In the genomic region with DNA sequence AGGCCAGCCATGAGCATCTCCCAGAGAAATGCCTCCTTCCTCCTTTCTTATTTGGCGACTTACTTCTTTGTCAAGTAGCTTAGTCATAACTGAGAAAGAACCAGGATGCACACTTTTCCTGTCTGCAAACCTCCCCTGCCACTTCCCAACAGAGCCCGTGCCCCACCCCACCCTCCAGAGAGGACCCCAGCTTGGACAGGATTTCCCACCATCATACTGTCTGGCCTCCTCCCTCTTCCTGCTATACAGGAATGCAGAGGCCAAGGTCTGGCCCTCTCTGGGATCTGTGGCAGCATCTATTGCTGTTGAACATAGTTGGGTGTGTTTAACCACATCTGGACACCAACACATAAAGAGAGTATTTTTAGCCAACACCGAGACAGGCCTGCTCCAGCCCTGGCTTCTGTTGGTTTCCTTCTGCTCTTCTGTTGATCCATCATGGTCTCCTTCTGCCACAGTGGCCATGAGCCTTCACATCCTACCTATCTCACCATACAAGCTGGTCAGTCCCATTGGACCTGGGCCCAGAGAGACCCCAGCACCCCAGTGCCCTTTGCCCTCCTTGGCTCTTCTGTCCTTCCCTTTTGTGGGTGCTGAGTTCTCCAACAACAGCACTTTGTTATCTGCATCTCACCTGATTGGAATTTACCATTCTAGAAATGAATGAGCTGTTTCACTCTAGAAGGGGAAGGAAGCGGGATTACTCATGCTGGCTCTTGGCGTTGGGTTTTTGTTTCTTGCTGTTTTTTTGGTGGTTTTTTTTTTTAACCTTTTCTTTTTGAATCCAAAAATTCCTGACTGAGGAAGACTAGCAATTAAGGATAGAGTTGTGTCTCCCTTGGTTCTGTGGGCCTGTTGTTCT, we compare ENCODE assay signal across 15 mouse cellular contexts. TPM values are rescaled to one million over a fixed set of nuclear protein-coding genes. Genes with fewer than 3 reads are reported as not detected.
DNase-seq lines count a peak whose midpoint lies in the region; ATAC-seq lines count a peak whose summit lies in the region.
"Had no signal": no experiment of that assay in that cellular context is flagged by ENCODE, and none has a peak within 500 bp of the region (broad histone marks: within the 10 kb centered on the region; RNA-seq: fewer than 3 reads in every experiment).

No protein-coding gene starts in this region.

- peaks cover 13% of the 10 kb centered on the region; the same call in 1 of the 2 replicates for H3K36me3 ChIP-seq in kidney, embryonic 16.5 days (ENCODE audit: insufficient read depth, low read length)
- no peaks in the 10 kb centered on the region; the same call in none of the 2 replicates for H3K36me3 ChIP-seq in heart, embryonic 16.5 days (ENCODE audit: control insufficient read depth, insufficient read depth)
- H3K36me3 ChIP-seq: midbrain, embryonic 12.5 days had no signal

- H3K4me2 ChIP-seq in kidney, embryonic 16.5 days (replicated peaks; ENCODE audit: low read depth, low read length) = no peak overlapping the region
- no peak overlapping the region for H3K4me2 ChIP-seq in heart, embryonic 16.5 days (ENCODE audit: low read depth, low read length)
- H3K4me2 ChIP-seq: embryonic facial prominence, embryonic 13.5 days; midbrain, embryonic 12.5 days had no signal

- no peak for ATAC-seq in kidney, embryonic 16.5 days (ENCODE audit: low FRiP score, low TSS enrichment)
- 0 out of 2 replicates have a peak, but pooled peaks have one; percentile 13 for ATAC-seq in heart, embryonic 16.5 days (replicated peaks; ENCODE audit: extremely low read depth, insufficient read depth, low FRiP score)
- ATAC-seq: forebrain, embryonic 16.5 days; intestine, embryonic 16.5 days had no signal

- H3K27ac ChIP-seq in kidney, embryonic 16.5 days (ENCODE audit: low read length) = peak overlapping the region; percentile 56; the same call in 1 of the 2 replicates
- H3K27ac ChIP-seq in brown adipose tissue, adult 24 weeks (replicated peaks; ENCODE audit: low read depth, low read length) = peak overlapping the region; percentile 98
- H3K27ac ChIP-seq in heart, embryonic 16.5 days (ENCODE audit: low read length) = peak overlapping the region; percentile 75
- H3K27ac ChIP-seq: midbrain, embryonic 12.5 days had no signal

- H3K4me3 ChIP-seq in kidney, embryonic 16.5 days (ENCODE audit: low read length) = no peak overlapping the region
- H3K4me3 ChIP-seq in brown adipose tissue, adult 24 weeks (ENCODE audit: insufficient read depth, low read depth, low read length) = no peak overlapping the region
- H3K4me3 ChIP-seq in heart, embryonic 16.5 days (ENCODE audit: low read length) = no peak overlapping the region
- H3K4me3 ChIP-seq: embryonic facial prominence, embryonic 13.5 days; midbrain, embryonic 12.5 days had no signal

- peaks cover 55% of the 10 kb centered on the region for H3K4me1 ChIP-seq in kidney, embryonic 16.5 days (ENCODE audit: insufficient read depth, low read length)
- H3K4me1 ChIP-seq in brown adipose tissue, adult 24 weeks (ENCODE audit: control insufficient read depth, insufficient read depth, insufficient read length, low read length) = peaks cover 72% of the 10 kb centered on the region
- H3K4me1 ChIP-seq in heart, embryonic 16.5 days (ENCODE audit: control insufficient read depth, insufficient read depth, low read length) = peaks cover 64% of the 10 kb centered on the region

- no peaks in the 10 kb centered on the region for H3K9me3 ChIP-seq in kidney, embryonic 16.5 days (ENCODE audit: low read length)
- H3K9me3 ChIP-seq in heart, embryonic 16.5 days (replicated peaks; ENCODE audit: control insufficient read depth, low read length) = no peaks in the 10 kb centered on the region
- H3K9me3 ChIP-seq: embryonic facial prominence, embryonic 13.5 days; midbrain, embryonic 12.5 days had no signal

- H3K27me3 ChIP-seq in kidney, embryonic 16.5 days (ENCODE audit: insufficient read depth, low read length) = no peaks in the 10 kb centered on the region
- H3K27me3 ChIP-seq in heart, embryonic 16.5 days (ENCODE audit: control insufficient read depth, insufficient read depth, low read length) = no peaks in the 10 kb centered on the region
- H3K27me3 ChIP-seq: embryonic facial prominence, embryonic 13.5 days; midbrain, embryonic 12.5 days had no signal

- DNase-seq in kidney, adult 11 months = no peak
- peak; percentile 59 for DNase-seq in lung, postnatal 36 days
- DNase-seq in layer of hippocampus, postnatal 10 days (ENCODE audit: low spot score in 2 of 2) = no peak
- DNase-seq in natural killer cell, adult 2 months (ENCODE audit: low spot score in 2 of 2) = no peak
- DNase-seq: cerebellum, adult 2 months; right cerebral cortex, postnatal 4 days; thymus, adult 2 months had no signal

- WGBS in kidney, embryonic 16.5 days = 80% methylated on average over 5 of the region's 5 CpGs
- 56% methylated on average over 5 of the region's 5 CpGs for WGBS in heart, embryonic 16.5 days

- no peak overlapping the region for H3K9ac ChIP-seq in kidney, embryonic 16.5 days (replicated peaks; ENCODE audit: low read length)
- H3K9ac ChIP-seq in heart, embryonic 16.5 days (ENCODE audit: low read length) = no peak overlapping the region
- H3K9ac ChIP-seq: embryonic facial prominence, embryonic 13.5 days; midbrain, embryonic 12.5 days had no signal

RNA-seq across cellular contexts. Expression of gene Col4a1, which starts 10.3 kb away (rescaled TPM):
- polyA plus RNA-seq in kidney, embryonic 16.5 days (2015; fragmentation: Nextera tagmentation; extraction: Ambion mirVana) = 382 and 440 TPM in 2 replicates
- 142 and 186 TPM in 2 replicates for polyA plus RNA-seq in brown adipose tissue, adult 24 weeks (2012; ENCODE audit: insufficient read depth, insufficient read length, missing spikeins)
- 213 and 274 TPM in 2 replicates for polyA plus RNA-seq in heart, embryonic 16.5 days (2015; fragmentation: Nextera tagmentation; extraction: Ambion mirVana)
- total RNA-seq in layer of hippocampus, postnatal 10 days (2021) = 100 to 1,000 TPM; 125 to 139 TPM
- total RNA-seq: neutrophil, adult 5-6 weeks had no signal

RNA-seq across cellular contexts. Expression of gene Col4a2, which starts 10.3 kb away (rescaled TPM):
- polyA plus RNA-seq in kidney, embryonic 16.5 days (2015; fragmentation: Nextera tagmentation; extraction: Ambion mirVana) = 121 and 126 TPM in 2 replicates
- 51.1 and 77.2 TPM in 2 replicates for polyA plus RNA-seq in brown adipose tissue, adult 24 weeks (2012; ENCODE audit: insufficient read depth, insufficient read length, missing spikeins)
- polyA plus RNA-seq in heart, embryonic 16.5 days (2015; fragmentation: Nextera tagmentation; extraction: Ambion mirVana) = 80.1 and 105 TPM in 2 replicates
- 10 to 100 TPM; 86.4 to 93.6 TPM for total RNA-seq in layer of hippocampus, postnatal 10 days (2021)
- total RNA-seq: neutrophil, adult 5-6 weeks had no signal
